Mouse (Mus musculus) erythroblast, embryonic 14.5 days (primary cell): Measurements from ENCODE around the gene Plscr3. TPM values are rescaled to one million over a fixed set of nuclear protein-coding genes. Genes with fewer than 3 reads are reported as not detected.

Experiments
- H3K27me3 ChIP-seq: 2 replicates; pipeline ENCODE4 v1.6.1; 2012; ENCODE audit warnings: inconsistent platforms; ENCODE audit not compliant: control insufficient read depth
- H3K36me3 ChIP-seq: 2 replicates; pipeline ENCODE4 v1.6.1; 2012; ENCODE audit warnings: mild to moderate bottlenecking, inconsistent platforms; ENCODE audit not compliant: control insufficient read depth
- H3K4me1 ChIP-seq: 2 replicates; pipeline ENCODE4 v1.6.1; 2012; ENCODE audit warnings: inconsistent platforms; ENCODE audit not compliant: control insufficient read depth
- H3K4me3 ChIP-seq: replicated peaks from 2 replicates; pipeline ENCODE3; 2012; ENCODE audit warnings: moderate library complexity, mild to moderate bottlenecking, inconsistent platforms
- H3K9me3 ChIP-seq: 2 replicates; pipeline ENCODE4 v1.6.1; 2012; ENCODE audit warnings: low read length, inconsistent platforms, mixed read lengths; ENCODE audit not compliant: control insufficient read depth
- GATA1 ChIP-seq: IDR thresholded peaks from 2 replicates; pipeline ENCODE4 v1.6.1; 2012; ENCODE audit warnings: low read length, inconsistent platforms, mixed read lengths
- TAL1 ChIP-seq: IDR thresholded peaks from 3 replicates; pipeline ENCODE4 v1.6.1; 2012; ENCODE audit warnings: low read length, inconsistent platforms, mixed read lengths
- polyA plus RNA-seq: library from polyadenylated mRNA; stranded (reverse); fragments of >175 nt; gene quantifications from 2 replicates; pipeline ENCODE4 v1.2.3, GENCODE M21; 2012

Plscr3 gene
- polyA plus RNA-seq, 1 experiment, result 4.4 TPM

- H3K9me3 ChIP-seq, result no peaks in the 10 kb centered on the region
- no peaks in the 10 kb centered on the region for H3K36me3 ChIP-seq
- H3K4me1 ChIP-seq, result peaks cover 68% of the 10 kb centered on the region
- H3K4me3 ChIP-seq, result no peak overlapping the region
- TF ChIP-seq TAL1, result no peak
- no peak for TF ChIP-seq GATA1
- H3K27me3 ChIP-seq, result no peaks in the 10 kb centered on the region
Measured at GRCm38 (mm10) chr11:69872451-69872850, 26.3 kb downstream of the Plscr3 start.

DNA sequence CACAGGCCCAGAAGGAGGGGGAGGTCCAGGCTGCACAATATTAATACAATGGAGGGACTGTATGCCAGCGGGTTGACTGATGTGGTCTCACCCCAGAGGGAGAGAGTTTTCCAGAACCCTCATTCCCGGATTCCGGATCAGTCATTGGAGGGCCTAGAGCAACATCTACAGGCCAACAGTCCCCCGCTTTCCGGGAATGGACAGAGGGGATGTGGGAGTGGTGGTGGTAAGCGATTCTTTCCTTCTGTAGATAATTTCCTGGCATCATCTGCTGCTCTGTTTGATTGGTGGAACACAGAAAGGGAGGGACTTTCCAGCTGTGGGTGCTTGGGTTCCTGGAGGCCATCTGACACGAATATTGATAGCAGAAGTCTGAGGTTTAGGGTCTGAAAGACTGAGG lies 30.0 kb downstream of the Plscr3 start:
- TF ChIP-seq GATA1 (no peak), TAL1 (no peak)
- H3K27me3 ChIP-seq, result peaks cover 5% of the 10 kb centered on the region
- H3K4me1 ChIP-seq, result peaks cover 83% of the 10 kb centered on the region
- H3K36me3 ChIP-seq, result no peaks in the 10 kb centered on the region
- H3K9me3 ChIP-seq, result no peaks in the 10 kb centered on the region
- H3K4me3 ChIP-seq, result no peak overlapping the region

DNA sequence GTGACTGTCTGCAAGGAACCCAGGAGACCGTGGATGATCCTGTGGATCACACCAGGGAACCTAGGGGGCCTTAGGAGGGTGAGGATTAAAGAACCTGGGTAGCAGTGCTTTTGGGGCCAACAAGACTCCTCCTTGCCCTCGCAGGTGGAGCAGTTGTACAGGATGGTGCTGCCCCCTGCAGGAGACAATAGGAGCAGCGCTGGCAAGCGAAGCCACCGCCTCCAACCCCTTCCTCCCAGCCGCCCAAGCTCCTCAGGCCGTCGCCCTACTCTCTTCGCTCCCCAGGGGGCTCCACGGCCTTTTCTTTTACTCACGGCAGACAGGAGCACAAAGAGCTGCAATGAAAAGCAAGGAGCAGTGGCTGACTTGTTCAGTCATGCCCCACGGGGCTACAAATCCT lies 30.7 kb downstream of the Plscr3 start:
- H3K4me3 ChIP-seq, result peak overlapping the region; percentile 1
- peaks cover 88% of the 10 kb centered on the region for H3K4me1 ChIP-seq
- TF ChIP-seq TAL1, result no peak
- TF ChIP-seq GATA1, result no peak
- H3K27me3 ChIP-seq, result peaks cover 11% of the 10 kb centered on the region
- H3K9me3 ChIP-seq, result no peaks in the 10 kb centered on the region
- no peaks in the 10 kb centered on the region for H3K36me3 ChIP-seq

DNA sequence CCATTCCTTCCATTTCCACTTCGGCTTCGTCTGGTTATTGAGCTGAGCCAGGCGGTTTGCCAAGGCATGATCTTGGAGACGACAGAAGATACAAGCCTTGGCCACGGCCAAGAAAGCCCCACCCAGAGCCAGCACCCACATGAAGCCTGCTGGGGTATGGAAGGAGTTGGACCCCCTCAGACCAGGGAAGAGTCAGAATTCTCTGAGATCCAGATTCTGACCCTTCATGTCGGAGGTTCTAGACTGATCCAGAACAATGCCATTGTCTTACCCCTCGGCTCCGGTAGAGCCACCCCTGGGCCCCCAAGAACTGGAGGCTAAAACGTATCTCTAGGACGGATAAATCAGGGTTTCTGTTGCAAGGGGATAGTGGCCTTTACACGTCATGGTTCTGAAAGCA lies 31.7 kb downstream of the Plscr3 start, which contains the start of gene Tmem95:
Gene Tmem95 (minus strand): TSS at position 141 of the 400 bp plus-strand sequence.
- H3K4me1 ChIP-seq, result peaks cover 86% of the 10 kb centered on the region
- no peaks in the 10 kb centered on the region for H3K36me3 ChIP-seq
- H3K9me3 ChIP-seq, result no peaks in the 10 kb centered on the region
- H3K4me3 ChIP-seq, result peak within 1 kb of the TSS; percentile 1
- no peak for TF ChIP-seq TAL1
- H3K27me3 ChIP-seq, result peaks cover 13% of the 10 kb centered on the region

- Histone ChIP-seq H3K4me3 (no peak overlapping the region), H3K27me3 (peaks cover 13% of the 10 kb centered on the region), H3K36me3 (no peaks in the 10 kb centered on the region), H3K9me3 (no peaks in the 10 kb centered on the region), H3K4me1 (peaks cover 84% of the 10 kb centered on the region)
- TF ChIP-seq TAL1 (no peak), GATA1 (no peak)
Measured at GRCm38 (mm10) chr11:69878399-69878798, 32.2 kb downstream of the Plscr3 start.

DNA sequence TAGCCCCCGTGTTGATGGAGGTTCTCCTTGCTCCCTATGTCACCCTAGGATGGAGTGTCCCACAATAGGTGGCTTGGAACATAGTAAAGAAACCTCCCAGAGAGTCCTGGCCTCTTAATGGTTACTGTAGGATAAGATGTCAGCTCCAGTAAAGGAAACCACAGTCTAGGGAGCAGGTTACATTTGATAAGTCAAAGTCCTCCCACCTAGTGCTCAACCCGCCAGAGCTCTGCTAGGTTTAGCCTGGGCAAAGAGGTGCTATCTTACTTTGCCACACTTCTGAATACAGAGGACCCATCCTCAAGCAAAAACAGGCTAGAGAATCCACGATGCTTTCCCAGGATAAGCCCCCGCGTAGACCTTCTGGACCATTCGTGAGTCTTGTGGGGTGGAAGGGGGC lies 32.8 kb downstream of the Plscr3 start:
- TF ChIP-seq TAL1, result no peak
- TF ChIP-seq GATA1, result no peak
- Histone ChIP-seq H3K36me3 (no peaks in the 10 kb centered on the region), H3K27me3 (peaks cover 13% of the 10 kb centered on the region), H3K4me3 (peak overlapping the region; percentile 66), H3K9me3 (no peaks in the 10 kb centered on the region), H3K4me1 (peaks cover 90% of the 10 kb centered on the region)

DNA sequence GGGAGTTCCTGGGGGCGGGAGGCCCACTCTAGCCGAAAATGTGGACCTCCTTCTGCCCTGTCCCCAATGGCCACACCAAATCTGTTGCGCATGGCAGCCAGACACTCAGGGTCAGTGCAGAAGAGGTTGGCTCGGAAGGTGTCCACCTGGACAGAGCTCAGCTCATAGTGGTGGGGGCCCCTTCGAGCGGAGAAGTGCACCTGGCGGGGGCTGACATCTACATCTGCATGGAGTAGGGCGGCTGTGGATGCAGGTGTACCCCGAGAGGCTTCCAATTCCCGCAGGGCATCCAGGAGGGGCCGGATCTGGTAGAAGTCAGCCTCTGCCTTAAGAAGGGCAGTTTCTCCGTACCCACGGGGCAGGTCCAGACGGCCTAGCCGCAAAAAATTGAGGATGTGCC lies 33.5 kb downstream of the Plscr3 start:
- Histone ChIP-seq H3K4me3 (peak overlapping the region; percentile 66), H3K36me3 (no peaks in the 10 kb centered on the region), H3K4me1 (peaks cover 90% of the 10 kb centered on the region), H3K9me3 (no peaks in the 10 kb centered on the region), H3K27me3 (peaks cover 13% of the 10 kb centered on the region)
- TF ChIP-seq GATA1 (no peak), TAL1 (no peak)

- H3K36me3 ChIP-seq, result no peaks in the 10 kb centered on the region
- no peaks in the 10 kb centered on the region for H3K9me3 ChIP-seq
- peaks cover 13% of the 10 kb centered on the region for H3K27me3 ChIP-seq
- H3K4me3 ChIP-seq, result peak overlapping the region; percentile 66
- peaks cover 91% of the 10 kb centered on the region for H3K4me1 ChIP-seq
- TF ChIP-seq GATA1 (no peak), TAL1 (no peak)
Measured at GRCm38 (mm10) chr11:69880506-69880852, 34.3 kb downstream of the Plscr3 start.

DNA sequence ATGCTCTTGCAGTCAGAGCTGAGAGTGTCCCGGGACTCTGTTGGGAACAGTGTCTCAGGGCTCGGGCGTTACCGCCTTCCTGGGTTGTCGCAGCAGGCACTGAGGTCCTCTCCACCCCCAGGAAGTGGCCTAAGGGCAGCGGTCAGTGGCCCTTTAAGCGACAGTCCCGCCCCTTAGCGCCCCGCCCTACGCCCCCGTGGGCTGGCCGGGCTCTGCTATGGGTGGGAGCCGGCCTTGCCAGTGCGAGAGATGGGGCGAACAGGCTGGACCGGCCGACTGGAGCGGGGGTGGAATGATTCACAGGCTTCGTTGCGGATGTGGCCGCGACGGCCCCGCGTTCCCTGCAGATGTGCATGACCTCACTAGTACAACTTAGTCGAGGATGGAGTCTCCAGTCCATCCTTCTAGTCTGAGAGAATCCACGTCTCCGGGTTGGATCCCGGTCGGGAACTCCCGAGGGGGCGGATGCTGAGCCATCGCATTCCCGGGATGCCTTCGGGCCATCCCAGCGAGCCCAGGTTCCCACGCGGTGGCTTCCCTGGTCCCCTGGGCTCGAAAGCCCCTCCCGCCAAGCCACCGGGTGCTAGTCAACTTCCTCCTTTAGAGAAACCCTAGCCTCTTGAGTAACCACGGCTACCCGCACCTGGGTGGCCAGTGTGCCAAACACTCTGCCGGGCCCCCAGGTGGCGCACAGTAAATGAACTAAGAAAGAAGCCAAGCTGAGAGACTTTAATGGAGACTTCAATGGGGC lies 34.9 kb downstream of the Plscr3 start, which contains the start of gene Kctd11:
Gene Kctd11 (minus strand): TSS at position 554 of the 751 bp plus-strand sequence.
- Histone ChIP-seq H3K36me3 (no peaks in the 10 kb centered on the region), H3K4me3 (peak within 1 kb of the TSS; percentile 66)
- TF ChIP-seq GATA1 (no peak), TAL1 (no peak)

More for the DNA sequence above, 34.9 kb downstream of the Plscr3 start, which contains the start of gene Kctd11:
- Histone ChIP-seq H3K9me3 (no peaks in the 10 kb centered on the region), H3K27me3 (peaks cover 13% of the 10 kb centered on the region), H3K4me1 (peaks cover 91% of the 10 kb centered on the region)
